Mouse (Mus musculus) megakaryocyte progenitor cell, adult 5-6 weeks (primary cell): ENCODE data around the gene Lmo2. TPM values are rescaled to one million over a fixed set of nuclear protein-coding genes. Genes with fewer than 3 reads are reported as not detected.
"Not testable (repeated sequence)": the region's sequence is repeated elsewhere in the genome, so short reads cannot be mapped to it uniquely, and the experiment has no call there.

ENCODE experiments used
- ATAC-seq: replicated peaks from 2 replicates; pipeline ENCODE4 v1.8.0; 2016; ENCODE audit warnings: mild to moderate bottlenecking, moderate TSS enrichment, inconsistent platforms; ENCODE audit not compliant: poor library complexity
- total RNA-seq, 2 experiments: library from RNA; stranded (forward) in 1 of 2; stranded (reverse) in 1 of 2; fragments of 157-497, 149-512 nt in 1 of 2; fragments of 200-1000 nt in 1 of 2; gene quantifications; 2 replicates each; pipeline versions ENCODE4 v1.2.3 to v1.2.4; 2015 to 2017

Lmo2 gene
- total RNA-seq, 2 experiments from 2014 or later = 226 to 476 TPM

DNA sequence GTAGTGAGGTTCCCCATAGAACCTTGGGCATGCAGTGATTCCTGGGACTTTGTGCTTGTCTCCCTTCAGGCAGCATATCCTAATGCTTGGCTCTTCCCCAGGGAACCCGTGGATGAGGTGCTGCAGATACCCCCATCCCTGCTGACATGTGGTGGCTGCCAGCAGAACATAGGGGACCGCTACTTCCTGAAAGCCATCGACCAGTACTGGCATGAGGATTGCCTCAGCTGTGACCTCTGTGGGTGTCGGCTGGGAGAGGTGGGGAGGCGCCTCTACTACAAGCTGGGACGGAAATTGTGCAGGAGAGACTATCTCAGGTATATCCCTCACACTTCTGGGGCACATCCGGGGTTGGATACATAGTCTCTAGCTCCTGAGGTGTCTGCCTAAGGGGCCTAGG, 18.1 kb downstream of the Lmo2 start:
- peak; percentile 40 for ATAC-seq

DNA sequence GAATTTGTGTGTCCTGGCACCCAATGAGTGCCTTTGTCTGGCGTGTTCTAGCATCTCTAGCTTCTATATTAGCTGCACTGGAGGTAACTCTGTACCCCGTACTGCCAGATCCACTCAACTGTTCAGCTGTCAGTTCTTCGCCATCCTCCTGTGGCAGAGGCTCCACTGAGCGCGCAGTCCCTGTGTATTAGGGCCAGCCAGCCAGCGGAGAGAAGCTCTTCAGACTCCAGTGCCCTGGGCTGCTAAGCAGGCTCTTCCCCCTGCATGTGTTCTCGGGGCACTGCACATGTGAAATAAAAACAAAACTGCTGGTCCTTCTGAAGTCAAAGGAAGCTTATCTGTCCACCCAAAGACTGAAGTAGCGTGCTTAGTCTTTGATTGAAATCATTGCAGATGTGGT, 19.4 kb downstream of the Lmo2 start:
- no peak for ATAC-seq

DNA sequence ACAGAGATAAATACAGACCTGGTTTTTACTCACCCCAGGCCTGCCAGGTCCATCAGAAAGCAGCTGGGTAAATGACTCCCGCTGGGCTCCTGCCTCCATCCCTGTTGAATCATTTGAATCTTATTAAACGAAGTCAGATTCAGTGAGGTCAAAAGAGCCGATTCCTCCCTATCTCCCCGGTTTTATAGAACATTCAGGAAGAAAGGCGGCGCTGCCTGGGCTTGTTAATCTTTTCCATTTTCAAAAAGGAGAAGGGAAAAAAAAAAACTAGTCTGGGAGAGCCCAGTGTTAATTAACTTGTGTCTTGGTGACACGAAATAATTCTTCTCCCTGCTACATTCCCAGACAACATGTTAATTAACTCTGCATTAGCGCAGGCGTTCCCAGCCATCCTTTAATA, 19.9 kb downstream of the Lmo2 start:
- ATAC-seq = no peak

DNA sequence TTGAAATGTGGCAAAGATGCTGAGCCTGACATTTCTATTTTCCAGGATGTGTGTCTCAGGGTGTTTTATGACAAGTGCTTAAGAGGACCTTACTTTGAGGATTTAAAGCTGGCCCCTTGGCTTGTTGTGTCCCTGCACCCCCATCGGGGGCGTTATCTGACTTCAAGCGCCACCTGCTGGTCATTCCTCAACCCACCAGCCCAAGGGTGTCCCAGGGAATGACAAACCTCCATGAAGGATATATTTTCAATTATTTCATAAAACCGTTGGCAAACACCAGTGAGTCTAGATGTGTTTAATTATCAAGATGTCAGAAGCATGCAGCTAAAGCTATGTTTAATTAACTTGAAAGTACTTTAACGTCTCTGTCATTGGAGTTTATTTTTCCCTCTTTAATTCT, 24.5 kb downstream of the Lmo2 start:
- peak; percentile 67 for ATAC-seq

DNA sequence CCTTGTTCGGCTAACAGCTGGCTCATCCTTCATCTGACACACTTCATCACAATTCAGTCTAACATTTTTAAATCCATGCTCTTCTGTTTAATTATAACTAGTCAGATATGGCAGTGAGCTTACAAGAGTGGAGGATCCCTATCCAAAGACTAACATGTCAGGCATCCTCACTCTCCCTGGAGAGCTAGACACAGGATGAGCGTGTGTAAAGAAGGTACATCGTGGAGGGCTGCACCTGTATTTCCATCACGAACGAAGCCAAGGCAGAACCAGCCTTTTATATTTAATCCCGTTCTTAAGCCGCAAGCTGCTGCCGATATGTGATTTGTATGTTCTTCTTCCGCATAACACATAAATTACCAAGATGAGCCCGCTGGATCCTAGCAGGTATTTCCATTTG, 25.4 kb downstream of the Lmo2 start:
- no peak for ATAC-seq

DNA sequence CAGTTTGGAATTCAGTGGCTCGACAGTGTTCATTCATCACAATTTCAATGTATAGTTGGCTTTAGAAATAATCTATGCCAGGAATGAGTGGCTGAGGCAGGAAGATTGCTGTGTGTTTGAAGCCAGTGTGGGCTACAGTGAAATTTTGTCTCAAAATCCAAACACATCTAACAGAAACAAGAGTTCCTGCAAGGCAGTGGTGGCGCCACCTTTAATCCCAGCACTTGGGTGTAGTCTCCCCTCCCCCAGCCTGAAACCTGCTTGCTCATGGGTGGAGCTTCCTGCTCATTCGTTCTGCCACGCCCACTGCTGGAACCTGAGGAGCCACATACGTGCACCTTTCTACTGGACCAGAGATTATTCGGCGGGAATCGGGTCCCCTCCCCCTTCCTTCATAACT, 29.8 kb downstream of the Lmo2 start:
- ATAC-seq = not testable (repeated sequence)

DNA sequence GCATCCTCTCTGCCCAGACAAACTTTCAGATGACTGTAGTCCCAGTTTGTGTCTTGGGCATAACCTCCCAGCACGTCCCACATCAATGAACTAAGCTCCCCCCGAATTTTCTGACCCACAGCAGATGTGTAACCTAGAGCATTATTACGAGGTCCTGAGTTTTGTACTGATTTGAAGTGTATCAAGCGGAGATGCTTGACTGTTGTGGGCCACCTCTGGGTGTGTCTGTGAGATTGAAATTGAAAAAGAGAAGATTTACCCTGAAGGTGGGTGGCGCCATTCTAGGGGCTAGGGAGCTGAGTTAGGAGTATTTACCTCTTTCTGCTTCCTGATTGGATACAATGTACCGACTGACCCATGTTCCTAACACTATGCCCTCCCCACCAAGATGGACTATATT, 31.9 kb downstream of the Lmo2 start:
- no peak for ATAC-seq

DNA sequence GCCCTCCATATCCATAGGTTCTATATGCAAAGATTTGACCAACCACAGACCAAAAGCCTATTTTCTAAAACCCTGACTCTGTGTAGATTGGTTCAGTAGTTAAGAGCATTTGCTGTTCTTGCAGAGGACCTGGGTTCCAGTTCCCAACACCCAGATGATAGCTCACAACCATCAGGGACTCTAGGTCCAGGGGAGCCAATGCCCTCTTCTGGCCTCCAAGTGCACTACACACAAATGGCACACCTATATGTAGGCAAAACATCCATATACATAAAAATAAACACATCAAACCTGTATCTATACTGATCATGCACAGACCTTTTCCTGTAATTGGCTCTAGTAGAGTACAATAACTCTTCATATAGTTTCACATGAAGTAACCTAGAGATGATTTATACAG, 33.5 kb downstream of the Lmo2 start:
- peak; percentile 44; the same call in 1 of the 2 replicates for ATAC-seq

DNA sequence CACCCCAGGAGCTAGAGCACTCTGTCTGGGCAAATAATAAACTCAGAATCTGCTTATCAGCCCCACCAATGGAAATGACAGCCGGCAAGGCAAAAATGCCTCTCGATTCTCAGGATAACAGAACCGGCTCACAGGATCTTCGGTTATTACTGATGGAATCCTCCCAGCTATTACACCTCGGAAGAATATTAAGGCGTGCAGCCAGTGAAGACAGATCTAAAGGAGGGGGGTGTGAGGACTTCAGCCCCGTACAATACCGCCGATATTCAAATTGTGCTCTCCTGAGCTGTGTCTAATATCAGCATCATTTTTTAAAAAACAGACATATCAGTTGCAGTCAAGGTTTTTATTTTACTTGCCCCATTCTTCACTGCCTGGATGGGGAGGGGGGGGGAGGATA, 34.4 kb downstream of the Lmo2 start:
- ATAC-seq = no peak

DNA sequence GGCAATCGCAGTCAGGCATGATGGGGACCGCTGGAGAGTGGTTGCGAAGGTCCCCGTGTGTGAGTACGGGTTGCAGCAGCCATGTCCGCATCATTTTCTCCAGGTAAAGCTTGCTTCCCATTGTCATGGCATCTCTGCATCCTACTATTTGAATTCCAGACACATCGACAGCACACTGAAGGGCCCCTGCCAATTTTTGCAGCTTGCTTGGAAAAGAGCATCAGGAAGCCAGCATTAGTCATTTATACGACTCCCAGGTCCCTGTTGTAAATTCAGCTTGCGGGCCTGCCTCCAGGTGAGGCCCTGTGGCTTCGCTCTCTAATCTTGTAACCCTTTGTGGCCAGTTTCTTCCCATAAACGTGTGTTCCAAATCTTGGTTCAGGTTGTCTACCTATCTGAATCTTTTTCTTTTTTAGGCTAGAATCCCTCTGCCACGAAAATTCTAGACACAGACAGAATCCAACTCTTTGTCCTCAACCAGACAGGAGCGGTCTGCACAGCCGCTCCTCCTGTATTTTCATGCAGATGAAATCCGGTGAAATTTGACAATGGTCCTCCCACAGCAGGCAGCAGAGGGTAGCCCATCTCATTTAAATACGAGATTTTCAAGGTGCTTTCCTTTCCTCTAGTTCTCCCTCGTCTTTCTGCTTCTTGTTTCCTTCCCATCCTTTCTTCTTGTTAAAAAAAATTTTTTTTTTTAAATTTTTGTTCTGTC, 35.0 kb downstream of the Lmo2 start:
- no peak for ATAC-seq

DNA sequence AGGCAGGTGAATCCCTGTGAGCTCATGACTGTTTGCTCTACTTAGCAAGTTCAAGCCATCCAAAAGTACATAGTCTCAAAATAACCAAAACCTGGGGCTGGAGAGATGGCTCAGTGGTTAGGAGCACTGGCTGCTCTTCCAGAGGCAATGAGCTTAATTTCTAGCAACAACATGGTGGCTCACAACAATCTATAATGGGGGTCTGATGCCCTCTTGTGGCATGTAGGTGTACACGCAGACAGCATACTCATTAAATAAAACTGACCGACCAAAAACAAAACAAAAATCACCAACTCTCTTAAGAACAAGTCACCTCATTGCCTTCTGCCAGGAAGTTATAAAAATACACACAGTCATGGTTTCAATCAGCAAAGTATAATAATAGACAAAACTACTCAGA, 43.3 kb downstream of the Lmo2 start:
- ATAC-seq = peak; percentile 90

DNA sequence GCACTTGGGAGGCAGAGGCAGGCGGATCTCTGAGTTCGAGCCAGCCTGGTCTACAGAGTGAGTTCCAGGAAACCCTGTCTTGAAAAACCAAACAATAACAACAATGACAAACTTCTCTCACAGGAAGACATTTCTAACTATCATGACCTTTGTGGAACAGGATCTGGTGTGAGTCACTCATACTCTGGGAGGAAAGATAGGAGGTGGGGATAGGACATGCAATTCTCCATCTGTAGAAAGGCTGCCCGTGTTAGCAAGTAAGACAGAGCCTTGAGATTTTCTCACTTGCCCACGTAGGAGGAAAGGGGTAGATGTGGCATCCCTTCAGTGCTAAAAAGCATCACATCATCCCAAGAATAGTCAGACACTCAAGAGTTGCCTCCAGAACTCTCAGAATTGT, 44.1 kb downstream of the Lmo2 start:
- no peak for ATAC-seq

DNA sequence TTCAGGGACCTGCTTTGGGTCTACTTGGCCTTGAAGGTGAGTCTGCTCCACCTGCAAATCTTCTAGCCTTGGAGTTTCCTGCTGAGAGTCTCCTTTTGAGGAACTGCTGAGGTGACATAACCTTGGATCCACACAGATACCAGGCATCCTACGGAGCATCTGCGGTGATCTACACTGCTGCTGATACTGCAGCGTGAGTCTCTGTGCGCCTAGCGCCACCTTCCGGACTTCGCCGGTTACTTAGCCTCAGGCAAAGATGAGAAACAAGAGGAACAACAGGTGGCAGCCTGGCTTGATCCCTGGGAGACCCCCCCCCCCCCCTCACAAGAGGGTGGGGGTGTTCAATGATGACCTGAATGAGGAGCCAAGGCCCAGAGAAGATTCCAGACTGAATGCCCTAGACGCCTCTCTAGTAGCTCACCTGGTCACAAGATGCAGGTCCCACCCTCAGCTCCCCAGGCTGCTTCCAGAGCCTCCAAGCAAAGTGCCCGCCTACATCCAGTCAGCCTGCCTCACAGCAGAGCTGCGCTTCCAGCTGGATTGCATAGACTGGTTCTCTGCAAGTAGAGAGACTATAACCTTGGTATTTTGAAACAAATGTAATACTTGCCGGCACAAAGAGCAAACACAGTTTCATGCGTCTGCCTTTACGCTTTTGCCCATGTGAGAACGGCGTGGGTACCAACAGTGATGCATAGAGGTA, 45.1 kb downstream of the Lmo2 start:
- peak; percentile 95 for ATAC-seq

DNA sequence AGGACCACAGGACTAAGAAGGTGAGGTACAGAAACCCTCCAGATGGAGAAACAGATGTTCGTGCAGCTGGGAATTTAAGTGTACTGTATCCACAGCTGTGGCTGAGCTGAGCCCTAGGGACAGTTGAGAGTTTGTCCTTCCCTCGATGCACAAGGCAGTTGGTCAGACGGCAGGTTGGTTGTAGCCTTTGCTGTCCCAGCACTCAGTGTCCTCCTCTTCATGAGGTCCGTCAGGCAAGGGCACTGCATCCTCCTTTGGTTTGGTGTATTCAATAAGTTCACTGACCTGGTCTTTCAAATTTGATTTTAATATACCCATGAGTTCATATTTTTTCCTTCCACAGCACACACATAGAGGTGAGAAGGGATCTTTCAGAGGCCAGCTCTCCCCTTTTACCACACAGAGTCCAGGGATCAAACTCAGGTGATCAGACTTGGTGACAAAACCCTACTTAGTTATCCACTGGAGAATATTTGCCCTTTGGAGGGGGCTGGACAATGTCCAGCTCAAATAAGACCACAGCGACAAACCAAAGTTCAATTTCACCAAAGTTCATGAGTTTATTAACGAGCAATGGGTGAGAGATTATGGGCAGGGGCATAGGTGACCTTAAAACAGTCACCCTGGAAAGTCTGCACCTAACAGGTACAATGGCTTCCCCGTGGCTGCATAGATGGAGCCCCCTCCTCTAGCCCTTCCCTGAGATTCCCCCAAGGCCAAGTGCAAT, 50.2 kb downstream of the Lmo2 start:
- no peak for ATAC-seq

DNA sequence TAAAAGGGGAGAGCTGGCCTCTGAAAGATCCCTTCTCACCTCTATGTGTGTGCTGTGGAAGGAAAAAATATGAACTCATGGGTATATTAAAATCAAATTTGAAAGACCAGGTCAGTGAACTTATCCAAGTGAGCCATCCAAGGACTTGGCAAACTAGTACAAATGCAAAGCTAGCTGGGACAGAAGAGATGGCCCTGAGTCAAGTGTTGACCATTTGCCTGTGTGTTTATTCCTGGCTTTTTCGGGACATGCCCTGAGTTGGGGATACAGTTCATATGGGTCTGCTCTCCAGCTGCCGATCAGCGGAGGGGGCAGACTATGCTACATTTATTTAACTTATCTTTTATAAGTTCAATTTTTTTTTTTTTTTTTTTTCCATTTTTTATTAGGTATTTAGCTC, 51.1 kb downstream of the Lmo2 start:
- ATAC-seq = not testable (repeated sequence)

DNA sequence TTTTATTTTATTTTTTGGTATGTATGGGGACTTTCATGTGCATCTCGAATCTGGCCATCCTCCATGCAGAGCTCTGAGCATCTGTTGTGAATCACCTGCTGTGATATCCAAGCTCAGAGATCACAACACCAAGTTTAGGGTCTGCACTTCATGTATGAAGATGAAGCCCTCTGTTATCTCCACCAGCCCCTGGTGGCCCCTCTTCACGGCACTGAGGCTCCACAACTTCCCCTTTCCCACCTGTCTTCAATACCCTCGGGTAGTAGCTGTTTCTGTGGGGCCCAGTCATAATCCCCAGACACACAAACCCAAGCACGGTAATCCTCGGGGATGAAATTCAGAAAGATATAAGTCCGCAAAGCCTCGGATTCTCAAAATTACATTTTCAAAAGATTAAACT, 65.3 kb downstream of the Lmo2 start:
- ATAC-seq = no peak

DNA sequence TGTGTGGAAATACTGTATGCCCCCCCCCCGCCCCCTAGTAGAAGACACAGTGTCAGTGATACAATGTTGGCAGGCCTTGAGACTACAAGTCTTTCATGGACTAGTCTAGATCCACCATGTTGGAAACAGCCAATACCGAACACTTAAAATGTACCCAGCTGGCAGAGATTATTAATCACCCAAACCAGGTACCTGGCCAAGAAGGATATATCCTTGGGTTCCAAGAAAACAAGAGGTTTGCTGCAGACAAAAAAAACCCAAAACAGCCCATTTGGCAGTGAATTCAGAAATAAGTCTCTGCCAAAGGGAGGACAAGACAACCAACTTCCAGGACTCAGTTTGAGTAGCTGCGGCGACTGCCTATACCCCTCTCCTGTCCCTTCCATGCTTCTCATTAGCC, 66.9 kb downstream of the Lmo2 start:
- no peak for ATAC-seq

DNA sequence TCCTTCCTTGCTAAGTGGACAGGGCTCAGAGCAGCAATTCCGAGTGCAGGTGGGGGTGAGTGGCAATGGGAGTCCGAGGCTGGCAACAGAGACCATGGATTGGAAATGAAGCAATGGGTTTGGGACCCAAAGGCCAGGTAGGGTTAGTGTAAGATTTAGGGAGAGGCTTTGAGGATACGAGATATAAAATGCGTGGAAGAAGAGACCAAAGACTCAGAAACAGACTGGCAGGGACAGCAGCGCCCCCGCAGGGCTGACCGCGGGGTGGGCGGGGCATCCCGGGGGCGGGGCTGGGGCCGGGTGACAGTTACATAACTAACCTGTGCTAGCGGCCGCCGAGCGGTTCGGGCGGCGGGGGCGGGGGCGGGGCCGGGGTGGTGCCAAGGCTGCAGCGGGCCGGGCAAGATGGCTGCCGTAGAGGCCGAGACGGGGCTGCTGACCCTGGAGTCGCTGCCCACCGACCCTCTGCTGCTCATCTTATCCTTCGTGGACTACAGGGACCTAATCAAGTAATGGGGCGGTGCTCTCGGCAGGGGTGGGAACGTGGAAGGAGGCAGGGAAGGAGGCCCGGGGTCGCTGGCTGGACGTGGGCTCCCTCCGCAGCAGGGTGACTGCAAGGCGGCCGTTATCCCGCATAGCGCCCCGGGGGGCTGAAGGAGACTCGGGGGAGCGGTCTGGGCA, 69.8 kb downstream of the Lmo2 start, which contains the start of gene Fbxo3:
Gene Fbxo3, plus strand, starts transcription at position 264 of the 681 bp plus-strand sequence.
- peak; percentile 73 for ATAC-seq

DNA sequence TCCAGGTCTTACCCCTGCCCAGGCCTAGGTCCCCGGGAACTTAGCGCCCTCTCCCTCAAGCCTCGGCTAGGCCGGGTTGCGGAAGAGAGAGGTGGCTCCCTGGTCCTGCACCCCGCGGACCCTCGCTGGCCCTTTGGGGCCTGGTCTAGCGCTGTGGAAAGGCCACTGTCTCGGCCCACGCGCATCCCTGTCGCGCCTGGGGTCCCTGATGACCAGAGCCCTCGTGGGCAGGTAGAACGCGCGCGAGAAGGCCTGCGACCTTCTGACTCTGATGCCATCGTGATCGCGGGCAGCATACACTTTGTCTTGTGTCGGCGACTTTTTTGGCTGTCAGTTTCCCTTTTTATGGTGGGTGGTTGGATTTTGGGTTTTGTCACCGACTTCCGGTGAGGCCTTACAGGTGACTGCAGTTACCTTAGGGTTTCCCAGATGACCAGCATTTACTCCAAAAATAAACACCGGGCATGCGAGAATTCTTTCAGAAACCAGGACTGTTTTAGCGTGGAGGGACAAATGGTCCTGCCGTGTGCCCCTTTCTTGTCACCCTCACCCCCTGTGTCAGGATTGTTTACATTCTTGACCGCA, 70.4 kb downstream of the Lmo2 start, which contains the start of gene 4931422A03Rik:
Gene 4931422A03Rik, minus strand, starts transcription at position 223 of the 585 bp plus-strand sequence.
- peak; percentile 32 for ATAC-seq

DNA sequence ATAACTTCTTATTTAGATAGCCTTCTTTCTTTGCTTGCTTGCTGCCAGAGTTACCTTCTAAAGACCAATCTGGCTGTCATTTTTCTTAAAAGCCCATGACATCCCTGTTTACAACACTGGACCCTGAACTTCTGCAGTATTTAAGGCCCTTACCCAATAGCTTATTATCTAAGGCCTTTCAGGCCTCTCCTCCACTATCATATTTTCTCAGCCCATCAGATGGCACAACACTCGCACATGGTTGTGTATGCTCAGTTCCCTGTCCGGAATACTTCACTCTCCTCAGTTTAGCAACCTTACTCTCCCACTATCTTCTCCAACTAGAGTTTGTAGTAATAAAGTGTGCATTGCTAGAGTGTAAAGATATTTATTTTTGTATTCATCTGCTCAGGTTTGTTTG, 71.3 kb downstream of the Lmo2 start:
- peak; percentile 66 for ATAC-seq

DNA sequence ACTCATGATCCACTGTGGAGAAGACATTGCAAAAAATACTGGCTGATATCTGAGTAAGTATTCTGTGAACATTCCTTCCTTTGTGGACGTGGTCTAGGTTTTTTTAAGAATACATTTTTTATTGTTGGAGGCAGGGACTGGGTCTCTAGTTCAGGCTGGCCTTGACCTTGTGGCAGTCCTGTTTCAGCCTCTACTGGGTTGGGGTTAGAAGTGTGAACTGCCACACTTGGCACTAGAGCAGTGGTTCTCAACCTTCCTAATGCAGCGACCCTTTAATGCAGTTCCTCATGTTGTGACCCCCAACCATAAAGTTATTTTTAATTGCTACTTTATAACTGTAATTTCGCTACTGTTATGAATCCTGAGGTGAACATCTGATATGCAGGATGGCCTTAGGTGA, 72.6 kb downstream of the Lmo2 start:
- no peak for ATAC-seq
